Mouse (Mus musculus) embryonic fibroblast, embryonic 13.5 days (primary cell): ENCODE data around the gene Taf8.

ENCODE experiments used
- CTCF ChIP-seq: IDR thresholded peaks from 2 replicates; pipeline ENCODE4 v1.5.1; 2011; ENCODE audit warnings: mild to moderate bottlenecking, control low read depth, low read length, moderate library complexity, borderline replicate concordance; ENCODE audit not compliant: insufficient read depth
- POLR2A ChIP-seq: IDR thresholded peaks from 2 replicates; pipeline ENCODE4 v1.6.1; 2011; ENCODE audit warnings: low read depth, mild to moderate bottlenecking, control low read depth, low read length, moderate library complexity

- TF ChIP-seq CTCF (no peak), POLR2A (no peak)
These were observed 39.2 kb downstream of the Taf8 start for GRCm38 (mm10) chr17:47462728-47463388.
